Mouse (Mus musculus): ENCODE results near the gene Masp2. TPM values are rescaled to one million over a fixed set of nuclear protein-coding genes. Genes with fewer than 3 reads are reported as not detected.

Gene Masp2
- polyA plus RNA-seq (2014; fragmentation: Nextera tagmentation; extraction: Ambion mirVana), result 0.67 TPM in 1 of 2 replicates, not detected in the other

DNA sequence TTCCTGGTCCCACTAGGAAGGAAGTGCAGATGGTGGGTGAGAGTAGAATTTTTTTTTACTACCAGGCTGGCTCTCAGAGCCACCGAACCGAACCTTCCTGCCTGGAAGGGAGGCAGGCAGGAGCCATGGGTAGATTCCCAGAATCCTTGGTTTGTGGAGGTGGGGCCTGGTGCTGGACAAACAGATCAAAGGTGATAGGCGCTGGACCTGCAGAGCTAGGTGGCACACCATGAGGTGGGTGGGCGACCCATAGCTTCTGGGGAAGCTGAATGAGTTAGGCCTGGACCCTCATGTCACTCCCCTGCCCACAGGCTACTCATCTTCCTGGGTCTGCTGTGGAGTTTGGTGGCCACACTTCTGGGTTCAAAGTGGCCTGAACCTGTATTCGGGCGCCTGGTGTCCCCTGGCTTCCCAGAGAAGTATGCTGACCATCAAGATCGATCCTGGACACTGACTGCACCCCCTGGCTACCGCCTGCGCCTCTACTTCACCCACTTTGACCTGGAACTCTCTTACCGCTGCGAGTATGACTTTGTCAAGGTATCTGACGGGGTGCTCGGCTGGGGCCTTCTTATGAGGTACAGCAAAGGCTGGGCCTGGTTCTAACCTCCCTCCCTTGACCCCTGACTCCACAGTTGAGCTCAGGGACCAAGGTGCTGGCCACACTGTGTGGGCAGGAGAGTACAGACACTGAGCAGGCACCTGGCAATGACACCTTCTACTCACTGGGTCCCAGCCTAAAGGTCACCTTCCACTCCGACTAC lies at the start of gene Masp2:
Gene Masp2 (plus strand): TSS at position 198 of the 764 bp plus-strand sequence.
- 86% methylated on average over 14 of the region's 14 CpGs for WGBS

DNA sequence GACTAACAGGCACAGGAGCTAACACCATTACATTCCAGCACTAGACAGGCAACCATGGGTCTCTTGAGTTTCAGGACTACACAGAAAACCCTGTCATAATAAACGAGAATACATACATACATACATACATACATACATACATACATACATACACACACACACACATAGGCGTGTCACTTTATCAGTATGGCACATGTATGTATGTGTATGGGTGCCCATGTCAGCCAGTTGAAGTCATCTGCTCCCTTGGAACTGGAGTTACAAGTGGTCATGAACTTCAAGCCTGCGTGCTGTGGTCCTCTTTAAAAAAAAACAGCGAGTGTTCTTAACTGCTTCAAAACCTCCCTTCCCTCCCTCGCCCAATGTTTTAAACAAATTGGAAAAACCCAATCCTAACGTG lies 44.6 kb upstream of the Masp2 start:
- Histone ChIP-seq H3K4me1 (ENCODE audit: control insufficient read depth, insufficient read depth, low read length) (no peaks in the 10 kb centered on the region), H3K9ac (replicated peaks; ENCODE audit: low read depth, low read length) (peak overlapping the region; percentile 73), H3K4me3 (ENCODE audit: low read depth, low read length) (peak overlapping the region; percentile 73), H3K36me3 (ENCODE audit: control insufficient read depth, insufficient read depth, low read length) (peaks cover 42% of the 10 kb centered on the region), H3K27me3 (ENCODE audit: control insufficient read depth, insufficient read depth, low read length) (no peaks in the 10 kb centered on the region), H3K9me3 (ENCODE audit: control insufficient read depth, low read depth, low read length) (no peaks in the 10 kb centered on the region), H3K4me2 (replicated peaks; ENCODE audit: low read depth, low read length) (peak overlapping the region; percentile 69), H3K27ac (ENCODE audit: low read length) (peak overlapping the region; percentile 88)
- peak; percentile 29; the same call in 1 of the 2 replicates for ATAC-seq (ENCODE audit: insufficient number of reproducible peaks, insufficient read depth, low FRiP score, low read depth)
- 30% methylated on average over 6 of the region's 6 CpGs for WGBS

More for the DNA sequence above, at the start of gene Masp2:
- Histone ChIP-seq H3K4me2 (replicated peaks; ENCODE audit: low read depth, low read length) (no peak within 1 kb of the TSS), H3K4me1 (ENCODE audit: control insufficient read depth, insufficient read depth, low read length) (no peaks in the 10 kb centered on the region), H3K27ac (ENCODE audit: low read length) (no peak within 1 kb of the TSS), H3K9ac (replicated peaks; ENCODE audit: low read depth, low read length) (no peak within 1 kb of the TSS), H3K36me3 (ENCODE audit: control insufficient read depth, insufficient read depth, low read length) (peaks cover 2% of the 10 kb centered on the region; the same call in 1 of the 2 replicates), H3K4me3 (ENCODE audit: low read depth, low read length) (no peak within 1 kb of the TSS), H3K9me3 (ENCODE audit: control insufficient read depth, low read depth, low read length) (no peaks in the 10 kb centered on the region), H3K27me3 (ENCODE audit: control insufficient read depth, insufficient read depth, low read length) (no peaks in the 10 kb centered on the region)
- ATAC-seq (ENCODE audit: insufficient number of reproducible peaks, insufficient read depth, low FRiP score, low read depth), result no peak

DNA sequence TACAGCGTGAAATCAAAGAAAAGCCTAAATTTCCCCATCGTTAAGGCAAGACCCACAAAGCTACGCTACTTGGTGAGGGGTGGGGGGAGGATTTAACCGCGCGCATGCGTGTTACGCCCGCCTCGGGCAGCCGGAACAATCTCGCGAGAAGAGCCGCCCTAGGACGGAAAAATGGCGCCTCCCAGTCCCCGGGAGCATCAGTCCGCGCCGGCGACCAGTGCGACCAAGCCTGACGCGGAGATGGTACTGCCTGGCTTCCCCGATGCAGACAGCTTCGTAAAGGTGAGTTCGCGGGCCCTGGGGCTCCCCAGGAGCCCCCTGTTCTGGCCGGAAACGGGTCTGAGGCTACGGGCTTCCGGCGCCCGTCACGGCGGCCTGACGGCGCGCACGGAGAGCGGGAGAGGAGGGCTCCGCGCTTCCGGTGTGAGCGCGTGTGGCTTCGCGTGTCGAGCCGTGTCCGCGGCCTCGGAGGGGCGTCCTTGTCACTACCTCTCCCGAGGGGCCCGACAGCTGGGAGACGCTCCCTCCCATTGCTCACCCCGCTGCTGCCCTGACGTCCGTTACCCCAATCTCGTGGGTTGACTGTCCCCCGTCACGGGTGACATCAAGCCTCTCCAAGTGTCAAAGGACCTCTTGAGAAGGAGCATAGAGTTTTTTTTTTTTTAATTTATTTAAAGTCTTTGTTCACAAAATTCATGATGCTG lies 43.9 kb upstream of the Masp2 start, which contains the start of gene Exosc10:
Gene Exosc10 (plus strand): TSS at position 133 of the 704 bp plus-strand sequence.
- ATAC-seq (ENCODE audit: insufficient number of reproducible peaks, insufficient read depth, low FRiP score, low read depth), result peak; percentile 89
- Histone ChIP-seq H3K4me2 (replicated peaks; ENCODE audit: low read depth, low read length) (peak within 1 kb of the TSS; percentile 69), H3K4me3 (ENCODE audit: low read depth, low read length) (peak within 1 kb of the TSS; percentile 73), H3K27ac (ENCODE audit: low read length) (peak within 1 kb of the TSS; percentile 88), H3K4me1 (ENCODE audit: control insufficient read depth, insufficient read depth, low read length) (no peaks in the 10 kb centered on the region), H3K9me3 (ENCODE audit: control insufficient read depth, low read depth, low read length) (no peaks in the 10 kb centered on the region), H3K9ac (replicated peaks; ENCODE audit: low read depth, low read length) (peak within 1 kb of the TSS; percentile 73), H3K27me3 (ENCODE audit: control insufficient read depth, insufficient read depth, low read length) (no peaks in the 10 kb centered on the region), H3K36me3 (ENCODE audit: control insufficient read depth, insufficient read depth, low read length) (peaks cover 42% of the 10 kb centered on the region)
- WGBS, result under 1% methylated on average over 62 of the region's 63 CpGs

DNA sequence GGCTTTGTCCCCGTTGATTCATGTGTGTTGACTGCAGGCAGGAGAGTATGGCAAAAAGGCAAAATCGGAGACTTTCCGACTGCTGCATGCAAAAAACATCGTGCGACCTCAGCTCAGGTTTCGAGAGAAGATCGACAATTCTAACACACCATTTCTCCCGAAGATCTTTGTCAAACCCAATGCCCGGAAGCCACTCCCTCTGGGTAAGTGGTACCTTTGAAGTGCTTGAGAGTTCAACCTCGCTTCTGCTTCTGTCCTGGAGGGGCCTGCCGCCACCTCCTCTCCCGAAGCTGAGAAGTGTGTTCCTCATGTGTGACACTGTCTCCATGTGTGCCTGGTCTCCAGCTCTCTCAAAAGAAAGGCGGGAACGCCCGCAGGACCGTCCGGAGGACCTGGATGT lies 39.7 kb upstream of the Masp2 start:
- no peak overlapping the region for H3K27ac ChIP-seq (ENCODE audit: low read length)

DNA sequence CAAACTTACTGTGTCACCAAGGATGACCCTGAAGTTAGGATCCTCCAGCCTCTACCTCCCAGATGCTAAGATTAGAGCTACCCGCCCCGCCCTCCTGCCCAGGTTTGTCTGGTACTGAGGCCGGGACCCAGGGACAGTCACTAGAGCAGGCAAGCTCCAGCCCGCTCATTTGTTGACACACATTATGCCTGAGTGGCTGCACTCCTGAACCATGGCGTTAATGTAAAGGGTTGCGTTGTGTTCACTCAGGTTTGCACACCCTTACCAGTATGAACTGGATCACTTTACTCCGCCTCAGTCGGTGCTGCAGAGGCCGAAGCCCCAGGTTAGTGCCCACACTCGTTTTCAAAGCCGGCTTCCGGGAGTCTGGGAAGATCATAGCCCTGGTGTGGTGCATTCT lies 38.8 kb upstream of the Masp2 start:
- Histone ChIP-seq H3K4me2 (replicated peaks; ENCODE audit: low read depth, low read length) (no peak overlapping the region), H3K27me3 (ENCODE audit: control insufficient read depth, insufficient read depth, low read length) (no peaks in the 10 kb centered on the region), H3K9ac (replicated peaks; ENCODE audit: low read depth, low read length) (no peak overlapping the region), H3K9me3 (ENCODE audit: control insufficient read depth, low read depth, low read length) (no peaks in the 10 kb centered on the region), H3K4me3 (ENCODE audit: low read depth, low read length) (no peak overlapping the region), H3K4me1 (ENCODE audit: control insufficient read depth, insufficient read depth, low read length) (no peaks in the 10 kb centered on the region), H3K27ac (ENCODE audit: low read length) (0 out of 2 replicates have a peak overlapping the region, but pooled peaks have one; percentile 6), H3K36me3 (ENCODE audit: control insufficient read depth, insufficient read depth, low read length) (peaks cover 84% of the 10 kb centered on the region)
- 87% methylated on average over 12 of the region's 12 CpGs for WGBS
- ATAC-seq (ENCODE audit: insufficient number of reproducible peaks, insufficient read depth, low FRiP score, low read depth), result no peak

More for the DNA sequence above, 39.7 kb upstream of the Masp2 start:
- Histone ChIP-seq H3K9ac (replicated peaks; ENCODE audit: low read depth, low read length) (no peak overlapping the region), H3K4me2 (replicated peaks; ENCODE audit: low read depth, low read length) (no peak overlapping the region), H3K27me3 (ENCODE audit: control insufficient read depth, insufficient read depth, low read length) (no peaks in the 10 kb centered on the region), H3K9me3 (ENCODE audit: control insufficient read depth, low read depth, low read length) (no peaks in the 10 kb centered on the region), H3K4me1 (ENCODE audit: control insufficient read depth, insufficient read depth, low read length) (no peaks in the 10 kb centered on the region), H3K36me3 (ENCODE audit: control insufficient read depth, insufficient read depth, low read length) (peaks cover 75% of the 10 kb centered on the region), H3K4me3 (ENCODE audit: low read depth, low read length) (no peak overlapping the region)
- WGBS, result 91% methylated on average over 17 of the region's 17 CpGs
- no peak for ATAC-seq (ENCODE audit: insufficient number of reproducible peaks, insufficient read depth, low FRiP score, low read depth)

DNA sequence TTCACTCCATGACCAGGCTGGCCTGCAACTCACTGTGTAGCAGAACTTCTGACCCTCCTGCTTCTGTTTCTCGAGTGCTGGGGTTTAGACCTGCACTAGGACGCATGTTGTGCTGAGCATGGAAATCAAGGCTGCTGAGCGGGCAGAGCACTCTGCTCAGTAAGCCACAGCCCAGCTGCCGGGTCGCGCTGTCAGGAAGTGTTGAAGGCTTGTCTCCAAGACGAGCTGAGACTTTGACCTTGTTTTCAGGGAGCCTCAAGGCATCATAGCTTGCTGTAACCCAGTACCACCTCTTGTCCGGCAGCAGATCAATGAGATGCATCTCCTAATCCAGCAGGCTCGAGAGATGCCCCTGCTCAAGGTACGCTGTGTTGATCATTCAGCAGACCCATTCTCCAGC lies 32.2 kb upstream of the Masp2 start:
- Histone ChIP-seq H3K27ac (ENCODE audit: low read length) (no peak overlapping the region), H3K27me3 (ENCODE audit: control insufficient read depth, insufficient read depth, low read length) (no peaks in the 10 kb centered on the region), H3K9ac (replicated peaks; ENCODE audit: low read depth, low read length) (no peak overlapping the region), H3K36me3 (ENCODE audit: control insufficient read depth, insufficient read depth, low read length) (peaks cover 91% of the 10 kb centered on the region), H3K4me1 (ENCODE audit: control insufficient read depth, insufficient read depth, low read length) (no peaks in the 10 kb centered on the region), H3K4me3 (ENCODE audit: low read depth, low read length) (no peak overlapping the region), H3K9me3 (ENCODE audit: control insufficient read depth, low read depth, low read length) (no peaks in the 10 kb centered on the region), H3K4me2 (replicated peaks; ENCODE audit: low read depth, low read length) (no peak overlapping the region)
- 89% methylated on average over 10 of the region's 10 CpGs for WGBS
- no peak for ATAC-seq (ENCODE audit: insufficient number of reproducible peaks, insufficient read depth, low FRiP score, low read depth)

DNA sequence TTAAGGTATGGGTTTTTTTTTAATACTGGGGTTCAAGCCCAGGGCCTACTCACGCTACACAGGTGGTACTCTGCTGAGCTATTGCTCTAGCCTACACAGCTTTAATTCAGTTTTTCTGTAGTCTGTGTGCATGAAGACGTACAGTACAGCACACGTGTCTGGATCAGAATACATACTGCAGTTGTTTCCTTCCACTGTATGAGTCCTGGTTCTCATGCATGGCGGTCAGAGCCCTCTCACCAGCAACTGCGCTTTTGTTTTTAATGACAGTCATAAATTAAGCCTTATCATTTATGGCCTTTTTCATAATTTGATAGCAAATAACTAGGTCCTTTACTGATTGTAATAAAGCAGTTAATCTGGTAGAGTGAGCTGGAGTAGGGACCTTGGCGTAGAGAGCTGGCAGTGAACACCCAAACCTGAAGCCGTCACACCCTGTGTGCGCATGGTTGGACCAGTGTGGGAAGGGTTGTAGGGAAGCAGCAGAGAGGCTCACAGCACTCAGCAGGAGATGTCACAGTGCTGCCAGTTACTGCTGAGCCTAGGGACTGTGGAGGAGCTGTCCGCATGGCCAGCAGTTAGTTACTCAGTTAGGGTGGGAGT lies 31.6 kb upstream of the Masp2 start:
- no peak overlapping the region for H3K4me3 ChIP-seq (ENCODE audit: low read depth, low read length)
- no peak overlapping the region for H3K4me2 ChIP-seq (replicated peaks; ENCODE audit: low read depth, low read length)
- H3K4me1 ChIP-seq (ENCODE audit: control insufficient read depth, insufficient read depth, low read length), result no peaks in the 10 kb centered on the region
- peaks cover 90% of the 10 kb centered on the region for H3K36me3 ChIP-seq (ENCODE audit: control insufficient read depth, insufficient read depth, low read length)
- WGBS, result 95% methylated on average over 9 of the region's 9 CpGs
- no peak for ATAC-seq (ENCODE audit: insufficient number of reproducible peaks, insufficient read depth, low FRiP score, low read depth)
- no peak overlapping the region for H3K9ac ChIP-seq (replicated peaks; ENCODE audit: low read depth, low read length)
- no peak overlapping the region for H3K27ac ChIP-seq (ENCODE audit: low read length)
- no peaks in the 10 kb centered on the region for H3K27me3 ChIP-seq (ENCODE audit: control insufficient read depth, insufficient read depth, low read length)
- no peaks in the 10 kb centered on the region for H3K9me3 ChIP-seq (ENCODE audit: control insufficient read depth, low read depth, low read length)

DNA sequence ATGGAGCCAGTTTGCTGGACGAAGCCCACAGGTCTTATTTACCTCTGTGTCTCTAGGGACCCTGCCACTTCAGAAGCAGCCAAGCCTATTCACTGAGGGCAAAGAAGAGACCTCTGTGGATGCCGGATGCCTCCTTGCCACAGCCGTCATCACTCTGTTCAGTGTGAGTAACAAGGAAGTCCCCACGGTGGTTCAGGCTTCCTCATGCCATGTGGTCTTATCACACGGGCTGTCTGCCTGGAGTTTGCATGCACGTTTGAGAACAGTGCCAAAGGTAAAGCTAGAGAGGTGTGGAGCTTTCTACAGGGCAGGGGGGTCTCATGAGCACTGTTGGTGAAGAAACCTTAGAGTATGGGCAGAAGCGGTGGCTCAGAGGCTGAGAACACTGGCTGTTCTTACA lies 29.1 kb upstream of the Masp2 start:
- H3K36me3 ChIP-seq (ENCODE audit: control insufficient read depth, insufficient read depth, low read length), result peaks cover 88% of the 10 kb centered on the region
- H3K4me2 ChIP-seq (replicated peaks; ENCODE audit: low read depth, low read length), result no peak overlapping the region
- H3K9me3 ChIP-seq (ENCODE audit: control insufficient read depth, low read depth, low read length), result no peaks in the 10 kb centered on the region
- H3K4me3 ChIP-seq (ENCODE audit: low read depth, low read length), result no peak overlapping the region
- WGBS, result 91% methylated on average over 7 of the region's 7 CpGs
- ATAC-seq (ENCODE audit: insufficient number of reproducible peaks, insufficient read depth, low FRiP score, low read depth), result no peak
- no peak overlapping the region for H3K9ac ChIP-seq (replicated peaks; ENCODE audit: low read depth, low read length)
- H3K27ac ChIP-seq (ENCODE audit: low read length), result no peak overlapping the region
- H3K4me1 ChIP-seq (ENCODE audit: control insufficient read depth, insufficient read depth, low read length), result no peaks in the 10 kb centered on the region
- H3K27me3 ChIP-seq (ENCODE audit: control insufficient read depth, insufficient read depth, low read length), result no peaks in the 10 kb centered on the region

Data from stomach, embryonic 14.5 days (tissue).